Mouse (Mus musculus): ENCODE data around the gene Bbox1.

The Bbox1 gene

GRCm38 (mm10) chr2:110269281-110269680 lies 45.1 kb downstream of the Bbox1 start:
- no peak for DNase-seq

- no peak for DNase-seq
These were observed 82.1 kb downstream of the Bbox1 start for GRCm38 (mm10) chr2:110232252-110232651.

GRCm38 (mm10) chr2:110230753-110231152 lies 83.6 kb downstream of the Bbox1 start:
- DNase-seq: no peak

GRCm38 (mm10) chr2:110229143-110230087 lies 84.9 kb downstream of the Bbox1 start:
- DNase-seq: peak; percentile 10

GRCm38 (mm10) chr2:110226421-110226820 lies 87.9 kb downstream of the Bbox1 start:
- no peak for DNase-seq

- DNase-seq: no peak
These were observed 88.4 kb downstream of the Bbox1 start for GRCm38 (mm10) chr2:110225969-110226368.

GRCm38 (mm10) chr2:110222793-110223192 lies 91.6 kb downstream of the Bbox1 start:
- DNase-seq: no peak

GRCm38 (mm10) chr2:110220492-110220891 lies 93.9 kb downstream of the Bbox1 start:
- DNase-seq: no peak

- no peak for DNase-seq
These were observed 98.7 kb downstream of the Bbox1 start for GRCm38 (mm10) chr2:110215685-110216058.

- no peak for DNase-seq
These were observed 99.2 kb downstream of the Bbox1 start for GRCm38 (mm10) chr2:110214991-110215684.

GRCm38 (mm10) chr2:110214278-110214677 lies 100.1 kb downstream of the Bbox1 start:
- no peak for DNase-seq
